17 mouse cellular contexts compared by ENCODE assay signal in genomic region chr17:4612136-4612535, GRCm38 (mm10).
DNase-seq lines count a peak whose midpoint lies in the region; ATAC-seq and TF ChIP-seq lines count a peak whose summit lies in the region.
"Had no signal": no experiment of that assay in that cellular context is flagged by ENCODE, and none has a peak within 500 bp of the region (broad histone marks: within the 10 kb centered on the region; RNA-seq: fewer than 3 reads in every experiment).

No protein-coding gene starts in this region.

- no peak for ATAC-seq in intestine, postnatal 0 days
- ATAC-seq: forebrain, embryonic 14.5 days; intestine, embryonic 15.5 days; midbrain, embryonic 15.5 days had no signal

- intact Hi-C loops in heart, postnatal 10 days (cut with DNase I), result no loop called here

- no peaks in the 10 kb centered on the region; the same call in 1 of the 2 replicates for H3K4me1 ChIP-seq in brown adipose tissue, adult 24 weeks (ENCODE audit: control insufficient read depth, insufficient read depth, insufficient read length, low read length)
- H3K4me1 ChIP-seq in intestine, postnatal 0 days (replicated peaks; ENCODE audit: control insufficient read depth, insufficient read depth, low read length), result no peaks in the 10 kb centered on the region
- H3K4me1 ChIP-seq: embryonic facial prominence, embryonic 15.5 days; intestine, embryonic 15.5 days; lung, embryonic 15.5 days; midbrain, embryonic 15.5 days; neural tube, embryonic 12.5 days had no signal

- no peak for TF ChIP-seq CTCF in intestine, postnatal 0 days (IDR thresholded peaks at IDR 0.05; ENCODE audit: low read depth)

- no peaks in the 10 kb centered on the region for H3K9me3 ChIP-seq in intestine, postnatal 0 days (ENCODE audit: control insufficient read depth)
- H3K9me3 ChIP-seq: embryonic facial prominence, embryonic 15.5 days; intestine, embryonic 15.5 days; lung, embryonic 15.5 days; midbrain, embryonic 15.5 days; neural tube, embryonic 12.5 days had no signal

- no peak overlapping the region for H3K9ac ChIP-seq in intestine, postnatal 0 days (ENCODE audit: low read depth, low read length)
- H3K9ac ChIP-seq: embryonic facial prominence, embryonic 15.5 days; intestine, embryonic 15.5 days; lung, embryonic 15.5 days; midbrain, embryonic 15.5 days; neural tube, embryonic 12.5 days had no signal

- H3K27ac ChIP-seq in brown adipose tissue, adult 24 weeks (replicated peaks; ENCODE audit: low read depth, low read length), result peak overlapping the region; percentile 78
- H3K27ac ChIP-seq in intestine, postnatal 0 days (ENCODE audit: low read depth, low read length), result no peak overlapping the region
- H3K27ac ChIP-seq: embryonic facial prominence, embryonic 15.5 days; intestine, embryonic 15.5 days; left cerebral cortex, adult 2 months; lung, embryonic 15.5 days; midbrain, embryonic 15.5 days; neural tube, embryonic 12.5 days; stomach, postnatal 0 days had no signal

- no peak overlapping the region for H3K4me3 ChIP-seq in brown adipose tissue, adult 24 weeks (ENCODE audit: insufficient read depth, low read depth, low read length)
- no peak overlapping the region for H3K4me3 ChIP-seq in intestine, postnatal 0 days (ENCODE audit: low read depth, low read length)
- H3K4me3 ChIP-seq: embryonic facial prominence, embryonic 15.5 days; intestine, embryonic 15.5 days; left cerebral cortex, adult 2 months; lung, embryonic 15.5 days; midbrain, embryonic 15.5 days; neural tube, embryonic 12.5 days had no signal

- peak; percentile 49 to 69 for DNase-seq in heart, adult 18-20 months
- no peak for DNase-seq in heart, postnatal 4 days
- DNase-seq in adrenal gland, adult 8-10 months, result peak; percentile 30
- peak; percentile 41 to 56 for DNase-seq in heart, postnatal 10 days
- no peak for DNase-seq in right cerebral cortex, postnatal 36 days (ENCODE audit: low spot score in 2 of 2)
- DNase-seq: cerebellum, adult 9-11 months; spleen, adult 18-20 months had no signal

- WGBS in intestine, postnatal 0 days, result 53% methylated on average over 10 of the region's 10 CpGs

- no peaks in the 10 kb centered on the region for H3K36me3 ChIP-seq in intestine, postnatal 0 days (ENCODE audit: control insufficient read depth, insufficient read depth)
- H3K36me3 ChIP-seq: embryonic facial prominence, embryonic 15.5 days; intestine, embryonic 15.5 days; lung, embryonic 15.5 days; midbrain, embryonic 15.5 days; neural tube, embryonic 12.5 days had no signal

- H3K27me3 ChIP-seq in intestine, postnatal 0 days (replicated peaks; ENCODE audit: control insufficient read depth, insufficient read depth, low read length), result no peaks in the 10 kb centered on the region
- H3K27me3 ChIP-seq: embryonic facial prominence, embryonic 15.5 days; intestine, embryonic 15.5 days; lung, embryonic 15.5 days; midbrain, embryonic 15.5 days; neural tube, embryonic 12.5 days had no signal

- no peak overlapping the region for H3K4me2 ChIP-seq in intestine, postnatal 0 days (replicated peaks; ENCODE audit: low read depth)
- H3K4me2 ChIP-seq: embryonic facial prominence, embryonic 15.5 days; intestine, embryonic 15.5 days; lung, embryonic 15.5 days; midbrain, embryonic 15.5 days; neural tube, embryonic 12.5 days had no signal

Comparison
In these comparisons a context has a peak if more than half of its experiments do, and no peak if none do; other contexts are left out.
1. DNase-seq: peak in heart, adult 18-20 months (2 of 2), adrenal gland, adult 8-10 months (single experiment) and heart, postnatal 10 days (2 of 2); none in heart, postnatal 4 days (single experiment) and right cerebral cortex, postnatal 36 days (0 of 2).